Mouse (Mus musculus): ENCODE results near the gene Mrpl1. TPM values are rescaled to one million over a fixed set of nuclear protein-coding genes. Genes with fewer than 3 reads are reported as not detected.

Gene Mrpl1
- 19.6 and 27.9 TPM in 2 replicates for total RNA-seq (2012; rRNA removed)

DNA sequence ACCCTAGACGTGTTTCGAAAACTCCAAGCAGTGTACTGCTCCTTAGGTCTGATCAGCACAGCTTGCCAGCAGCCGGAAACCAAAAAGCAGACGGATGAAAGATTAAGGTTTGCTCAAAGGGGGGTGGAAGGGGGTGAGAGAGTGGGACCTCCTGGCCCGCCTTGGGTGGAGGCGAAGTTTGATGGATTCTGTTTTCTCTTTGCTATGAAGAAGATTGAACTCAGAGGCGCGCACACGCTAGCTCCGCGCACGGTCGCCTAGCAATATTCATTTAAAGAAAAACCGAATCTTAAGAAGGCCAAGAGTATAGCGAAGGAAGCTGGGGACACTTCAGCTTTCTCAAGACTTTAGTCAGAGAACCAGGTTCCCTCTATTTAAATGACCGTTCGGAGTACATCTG is at the start of gene Mrpl1:
Gene Mrpl1, plus strand, starts transcription at position 35 of the 400 bp plus-strand sequence.
- Histone ChIP-seq H3K9me3 (ENCODE audit: control insufficient read depth, insufficient read depth, low read depth, low read length) (no peaks in the 10 kb centered on the region), H3K27ac (ENCODE audit: insufficient read depth, low read depth, low read length, poor library complexity, severe bottlenecking) (peak within 1 kb of the TSS; percentile 12; the same call in 1 of the 2 replicates), H3K36me3 (ENCODE audit: control insufficient read depth, insufficient read depth, low read length, poor library complexity, severe bottlenecking) (peaks cover 4% of the 10 kb centered on the region), H3K9ac (ENCODE audit: insufficient read depth, low read depth, low read length, poor library complexity, severe bottlenecking) (peak within 1 kb of the TSS; percentile 88), H3K4me3 (ENCODE audit: insufficient read depth in 1 of 2, low read depth in 1 of 2, low read length in 2 of 2, poor library complexity in 1 of 2, severe bottlenecking in 1 of 2) (peak within 1 kb of the TSS; percentile 78 to 96), H3K4me1 (ENCODE audit: control insufficient read depth in 2 of 2, insufficient read depth in 2 of 2, low read length in 2 of 2, poor library complexity in 1 of 2) (0 out of 4 replicates have a peak, but pooled peaks cover 0 to 2% of the 10 kb centered on the region in 2 experiments)
- in situ Hi-C loops (cut with MboI; ENCODE audit: low sequenced_read_pairs in 2 of 2, unreplicated experiment in 2 of 2) = no loop called here
- peak; percentile 16 for DNase-seq (ENCODE audit: low read depth, low spot score)
- TF ChIP-seq HCFC1 (IDR thresholded peaks at IDR 0.05; ENCODE audit: borderline replicate concordance, insufficient read depth, low read length) = no peak
- TF ChIP-seq ZC3H11A (IDR thresholded peaks at IDR 0.05; ENCODE audit: borderline replicate concordance, low read depth, low read length) = no peak
- no peak for TF ChIP-seq CHD2 (IDR thresholded peaks at IDR 0.05; ENCODE audit: low read depth, low read length)
- no peak for TF ChIP-seq MAFK (IDR thresholded peaks at IDR 0.05; ENCODE audit: insufficient read depth, low read depth, low read length)
- TF ChIP-seq ZNF384 (IDR thresholded peaks at IDR 0.05; ENCODE audit: low read depth, low read length) = no peak

DNA sequence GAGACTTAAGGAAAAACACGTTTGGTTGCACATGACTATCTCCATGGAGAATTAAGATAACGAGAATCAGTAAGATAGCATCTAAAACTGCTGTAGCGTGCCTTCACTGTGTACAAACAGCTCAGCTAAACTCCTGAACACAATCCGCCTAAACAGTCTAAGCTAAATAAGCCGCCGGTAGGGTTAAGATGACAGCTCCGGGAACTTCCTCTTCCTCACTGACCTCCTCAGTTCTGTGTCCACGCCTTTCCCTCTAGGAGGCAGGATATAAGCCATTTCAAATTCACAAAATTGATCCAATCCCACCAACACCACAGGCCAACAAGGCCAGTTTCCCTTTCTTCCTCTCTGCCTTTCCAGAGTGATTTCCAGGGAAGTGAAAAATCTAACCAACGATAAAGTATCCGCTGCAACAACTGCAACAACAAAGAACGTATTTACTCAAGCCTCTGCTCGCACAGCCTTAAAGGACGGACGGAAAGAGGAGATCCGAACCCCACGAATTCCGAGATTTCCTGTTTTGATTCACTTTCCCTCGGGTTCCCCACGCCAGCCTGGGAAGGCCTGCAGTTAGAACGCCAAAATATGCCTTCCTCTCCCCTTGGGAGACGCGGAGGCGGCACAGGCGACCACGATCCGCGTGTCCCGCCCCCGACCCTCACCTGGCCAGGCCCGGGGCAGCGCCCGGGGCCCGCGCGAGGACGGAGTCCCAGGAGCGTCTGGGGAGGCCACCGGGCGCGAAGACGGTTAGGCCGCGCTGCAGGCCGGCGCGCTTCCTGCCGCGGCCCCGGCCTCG is 48.6 kb upstream of the Mrpl1 start:
- no peaks in the 10 kb centered on the region for H3K9me3 ChIP-seq (ENCODE audit: control insufficient read depth, insufficient read depth, low read depth, low read length)
- peak overlapping the region; percentile 86 for H3K9ac ChIP-seq (ENCODE audit: insufficient read depth, low read depth, low read length, poor library complexity, severe bottlenecking)
- TF ChIP-seq CHD2 (IDR thresholded peaks at IDR 0.05; ENCODE audit: low read depth, low read length) = no peak
- no peak for TF ChIP-seq HCFC1 (IDR thresholded peaks at IDR 0.05; ENCODE audit: borderline replicate concordance, insufficient read depth, low read length)
- TF ChIP-seq ZC3H11A (IDR thresholded peaks at IDR 0.05; ENCODE audit: borderline replicate concordance, low read depth, low read length) = no peak
- TF ChIP-seq MAFK (IDR thresholded peaks at IDR 0.05; ENCODE audit: insufficient read depth, low read depth, low read length) = no peak
- TF ChIP-seq ZNF384 (IDR thresholded peaks at IDR 0.05; ENCODE audit: low read depth, low read length) = no peak
- peak overlapping the region; percentile 85 to 90 for H3K4me3 ChIP-seq (ENCODE audit: insufficient read depth in 1 of 2, low read depth in 1 of 2, low read length in 2 of 2, poor library complexity in 1 of 2, severe bottlenecking in 1 of 2)
- H3K27ac ChIP-seq (ENCODE audit: insufficient read depth, low read depth, low read length, poor library complexity, severe bottlenecking) = no peak overlapping the region
- H3K4me1 ChIP-seq (ENCODE audit: control insufficient read depth in 2 of 2, insufficient read depth in 2 of 2, low read length in 2 of 2, poor library complexity in 1 of 2) = peaks cover 2 to 4% of the 10 kb centered on the region in 2 experiments; a peak in 2 of 4 replicates
- in situ Hi-C loops (cut with MboI; ENCODE audit: low sequenced_read_pairs in 2 of 2, unreplicated experiment in 2 of 2) = no loop called here
- no peak for DNase-seq (ENCODE audit: low read depth, low spot score)
- no peaks in the 10 kb centered on the region for H3K36me3 ChIP-seq (ENCODE audit: control insufficient read depth, insufficient read depth, low read length, poor library complexity, severe bottlenecking)

DNA sequence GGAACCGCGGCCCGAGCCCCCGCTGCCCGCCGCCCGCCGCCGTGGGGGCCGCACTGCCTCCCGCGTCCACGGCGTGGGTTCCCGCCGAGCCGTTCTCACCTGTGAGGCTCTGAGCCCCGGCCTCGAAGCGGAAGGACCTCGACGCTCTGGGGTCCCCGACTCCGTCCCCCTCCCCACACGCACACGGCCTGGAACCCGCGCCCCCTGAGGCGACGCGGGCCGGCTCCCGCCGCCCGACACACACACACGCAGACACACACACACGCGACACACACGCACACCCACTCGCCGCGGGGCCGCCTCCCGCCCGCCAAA is 48.1 kb upstream of the Mrpl1 start:
- in situ Hi-C loops (cut with MboI; ENCODE audit: low sequenced_read_pairs in 2 of 2, unreplicated experiment in 2 of 2) = no loop called here
- peak overlapping the region; percentile 86 for H3K9ac ChIP-seq (ENCODE audit: insufficient read depth, low read depth, low read length, poor library complexity, severe bottlenecking)
- no peak overlapping the region; the same call in 1 of the 2 replicates for H3K27ac ChIP-seq (ENCODE audit: insufficient read depth, low read depth, low read length, poor library complexity, severe bottlenecking)
- H3K4me3 ChIP-seq (ENCODE audit: insufficient read depth in 1 of 2, low read depth in 1 of 2, low read length in 2 of 2, poor library complexity in 1 of 2, severe bottlenecking in 1 of 2) = peak overlapping the region; percentile 85 to 90
- no peak for DNase-seq (ENCODE audit: low read depth, low spot score)
- no peaks in the 10 kb centered on the region for H3K36me3 ChIP-seq (ENCODE audit: control insufficient read depth, insufficient read depth, low read length, poor library complexity, severe bottlenecking)
- peaks cover 2 to 4% of the 10 kb centered on the region in 2 experiments; a peak in 2 of 4 replicates for H3K4me1 ChIP-seq (ENCODE audit: control insufficient read depth in 2 of 2, insufficient read depth in 2 of 2, low read length in 2 of 2, poor library complexity in 1 of 2)
- no peak for TF ChIP-seq HCFC1 (IDR thresholded peaks at IDR 0.05; ENCODE audit: borderline replicate concordance, insufficient read depth, low read length)
- no peak for TF ChIP-seq CHD2 (IDR thresholded peaks at IDR 0.05; ENCODE audit: low read depth, low read length)
- no peak for TF ChIP-seq MAFK (IDR thresholded peaks at IDR 0.05; ENCODE audit: insufficient read depth, low read depth, low read length)
- no peak for TF ChIP-seq ZC3H11A (IDR thresholded peaks at IDR 0.05; ENCODE audit: borderline replicate concordance, low read depth, low read length)
- H3K9me3 ChIP-seq (ENCODE audit: control insufficient read depth, insufficient read depth, low read depth, low read length) = no peaks in the 10 kb centered on the region

DNA sequence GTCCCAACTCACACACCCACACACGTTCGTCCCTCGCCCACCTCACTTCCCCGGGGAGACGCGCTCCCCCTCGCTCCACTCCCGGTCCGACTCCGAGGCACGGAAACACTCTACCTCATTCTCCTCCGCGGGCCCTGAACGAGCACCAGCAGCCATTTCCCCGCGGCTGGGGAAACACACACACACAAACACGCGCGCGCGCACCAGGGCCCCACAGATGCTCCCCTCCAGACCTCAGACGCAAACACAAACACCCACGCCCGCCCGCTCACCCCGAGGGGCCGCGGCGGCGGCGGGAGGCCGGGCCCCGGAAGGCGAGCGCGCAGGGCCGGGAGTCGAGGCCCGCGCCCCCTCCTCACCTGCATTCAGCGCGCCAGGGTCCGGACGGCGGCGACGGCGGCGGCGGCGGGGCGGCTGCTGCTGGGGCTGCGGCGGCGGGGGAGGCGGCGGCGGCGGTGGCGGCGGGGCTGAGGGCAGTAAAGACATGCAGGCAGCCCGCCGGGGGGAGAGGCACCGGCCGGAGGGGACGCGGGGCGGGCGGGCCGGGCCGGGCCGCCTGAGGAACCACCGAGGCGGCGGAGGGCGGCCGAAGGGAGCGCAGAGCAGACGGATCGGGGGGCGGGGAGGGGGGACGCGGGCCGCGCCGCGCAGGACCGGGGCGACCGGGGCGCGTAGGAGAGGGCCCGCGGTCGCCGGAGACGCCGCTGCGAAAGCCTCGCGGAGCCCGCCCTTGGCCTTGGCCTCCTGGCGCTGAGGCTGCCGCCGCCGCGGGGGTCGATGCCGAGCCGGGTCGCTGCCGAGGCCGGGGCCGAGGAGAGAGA is 47.5 kb upstream of the Mrpl1 start:
- Histone ChIP-seq H3K4me1 (ENCODE audit: control insufficient read depth in 2 of 2, insufficient read depth in 2 of 2, low read length in 2 of 2, poor library complexity in 1 of 2) (peaks cover 2 to 4% of the 10 kb centered on the region in 2 experiments; a peak in 2 of 4 replicates), H3K36me3 (ENCODE audit: control insufficient read depth, insufficient read depth, low read length, poor library complexity, severe bottlenecking) (no peaks in the 10 kb centered on the region), H3K27ac (ENCODE audit: insufficient read depth, low read depth, low read length, poor library complexity, severe bottlenecking) (peak overlapping the region; percentile 64), H3K9me3 (ENCODE audit: control insufficient read depth, insufficient read depth, low read depth, low read length) (no peaks in the 10 kb centered on the region), H3K9ac (ENCODE audit: insufficient read depth, low read depth, low read length, poor library complexity, severe bottlenecking) (peak overlapping the region; percentile 86), H3K4me3 (ENCODE audit: insufficient read depth in 1 of 2, low read depth in 1 of 2, low read length in 2 of 2, poor library complexity in 1 of 2, severe bottlenecking in 1 of 2) (peak overlapping the region; percentile 85 to 90)
- in situ Hi-C loops (cut with MboI; ENCODE audit: low sequenced_read_pairs in 2 of 2, unreplicated experiment in 2 of 2) = no loop called here
- TF ChIP-seq ZC3H11A (IDR thresholded peaks at IDR 0.05; ENCODE audit: borderline replicate concordance, low read depth, low read length) (no peak), MAFK (IDR thresholded peaks at IDR 0.05; ENCODE audit: insufficient read depth, low read depth, low read length) (no peak), HCFC1 (IDR thresholded peaks at IDR 0.05; ENCODE audit: borderline replicate concordance, insufficient read depth, low read length) (no peak), ZNF384 (IDR thresholded peaks at IDR 0.05; ENCODE audit: low read depth, low read length) (no peak), CHD2 (IDR thresholded peaks at IDR 0.05; ENCODE audit: low read depth, low read length) (no peak)
- DNase-seq (ENCODE audit: low read depth, low spot score) = no peak
